Mouse (Mus musculus) bone marrow, adult 2 months (tissue): ENCODE data around the gene Zic3. TPM values are rescaled to one million over a fixed set of nuclear protein-coding genes. Genes with fewer than 3 reads are reported as not detected.

Source experiments
- H3K27ac ChIP-seq: fragments of 200-500 bp; 2 replicates; pipeline ENCODE4 v1.5.1; 2012; ENCODE audit warnings: low read depth, mild to moderate bottlenecking, control low read depth, inconsistent platforms, low read length; ENCODE audit not compliant: control insufficient read depth, poor library complexity, insufficient read depth
- H3K4me1 ChIP-seq: fragments of 200-500 bp; 2 replicates; pipeline ENCODE4 v1.6.1; 2011; ENCODE audit warnings: low read length; ENCODE audit not compliant: control insufficient read depth, insufficient read depth
- H3K4me3 ChIP-seq: fragments of 200-500 bp; replicated peaks from 2 replicates; pipeline ENCODE3; 2011; ENCODE audit warnings: mild to moderate bottlenecking, low read depth, low read length, control low read depth; ENCODE audit not compliant: control insufficient read depth
- CTCF ChIP-seq: fragments of 200-500 bp; IDR thresholded peaks from 2 replicates; pipeline ENCODE4 v1.5.1; 2011; ENCODE audit warnings: low read length, control low read depth; ENCODE audit not compliant: control insufficient read depth, insufficient read depth
- POLR2A ChIP-seq: fragments of 200-500 bp; IDR thresholded peaks from 2 replicates; pipeline ENCODE4 v1.6.1; 2011; ENCODE audit warnings: low read depth, mild to moderate bottlenecking, control low read depth, low read length, borderline replicate concordance; ENCODE audit not compliant: control insufficient read depth
- WGBS: fragments of 180-500 bp; shearing (Covaris S2); methylation state at CpG from one replicate; pipeline ENCODE4 v1.1.7; 2018; 5-methylcytosine and 5-hydroxymethylcytosine counted together
- polyA plus RNA-seq: library from polyadenylated mRNA; stranded (reverse); fragments of >200 nt; gene quantifications from 2 replicates; pipeline ENCODE4 v1.2.4, GENCODE M21; 2011; ENCODE audit warnings: low replicate concordance; ENCODE audit not compliant: missing spikeins, insufficient read depth, insufficient read length

Gene Zic3
- polyA plus RNA-seq, 1 experiment = 1.8 TPM

- 14% methylated on average over 7 of the region's 7 CpGs for WGBS
Measured at GRCm38 (mm10) chrX:58032622-58033021, 10.1 kb downstream of the Zic3 start.

DNA sequence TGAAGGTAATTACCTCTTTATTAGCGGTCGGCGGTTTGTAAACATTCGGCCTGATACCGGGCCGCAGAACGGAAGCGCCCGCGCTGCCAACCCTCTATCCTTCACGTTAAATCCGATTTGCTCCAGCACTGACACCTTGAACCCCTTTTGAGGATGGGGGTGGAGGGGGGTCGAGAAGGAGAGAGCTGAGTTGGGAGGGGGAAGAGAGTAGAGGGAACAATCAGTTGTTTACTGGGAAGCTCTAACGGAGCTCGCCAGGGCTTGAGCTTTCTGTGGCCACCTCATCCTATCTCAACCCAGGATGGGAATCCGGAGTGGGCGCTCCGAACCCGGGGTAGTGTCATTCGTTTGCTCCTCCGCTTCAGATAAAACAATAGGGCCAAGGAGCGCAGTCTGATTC is 11.0 kb downstream of the Zic3 start:
- WGBS = 10% methylated on average over 22 of the region's 22 CpGs
- TF ChIP-seq POLR2A = no peak
- no peak for TF ChIP-seq CTCF
- Histone ChIP-seq H3K4me1 (no peaks in the 10 kb centered on the region), H3K27ac (no peak overlapping the region), H3K4me3 (no peak overlapping the region)

More at GRCm38 (mm10) chrX:58032622-58033021, 10.1 kb downstream of the Zic3 start:
- no peak overlapping the region for H3K27ac ChIP-seq
- no peak overlapping the region for H3K4me3 ChIP-seq
- no peaks in the 10 kb centered on the region for H3K4me1 ChIP-seq
- TF ChIP-seq CTCF (no peak), POLR2A (no peak)

DNA sequence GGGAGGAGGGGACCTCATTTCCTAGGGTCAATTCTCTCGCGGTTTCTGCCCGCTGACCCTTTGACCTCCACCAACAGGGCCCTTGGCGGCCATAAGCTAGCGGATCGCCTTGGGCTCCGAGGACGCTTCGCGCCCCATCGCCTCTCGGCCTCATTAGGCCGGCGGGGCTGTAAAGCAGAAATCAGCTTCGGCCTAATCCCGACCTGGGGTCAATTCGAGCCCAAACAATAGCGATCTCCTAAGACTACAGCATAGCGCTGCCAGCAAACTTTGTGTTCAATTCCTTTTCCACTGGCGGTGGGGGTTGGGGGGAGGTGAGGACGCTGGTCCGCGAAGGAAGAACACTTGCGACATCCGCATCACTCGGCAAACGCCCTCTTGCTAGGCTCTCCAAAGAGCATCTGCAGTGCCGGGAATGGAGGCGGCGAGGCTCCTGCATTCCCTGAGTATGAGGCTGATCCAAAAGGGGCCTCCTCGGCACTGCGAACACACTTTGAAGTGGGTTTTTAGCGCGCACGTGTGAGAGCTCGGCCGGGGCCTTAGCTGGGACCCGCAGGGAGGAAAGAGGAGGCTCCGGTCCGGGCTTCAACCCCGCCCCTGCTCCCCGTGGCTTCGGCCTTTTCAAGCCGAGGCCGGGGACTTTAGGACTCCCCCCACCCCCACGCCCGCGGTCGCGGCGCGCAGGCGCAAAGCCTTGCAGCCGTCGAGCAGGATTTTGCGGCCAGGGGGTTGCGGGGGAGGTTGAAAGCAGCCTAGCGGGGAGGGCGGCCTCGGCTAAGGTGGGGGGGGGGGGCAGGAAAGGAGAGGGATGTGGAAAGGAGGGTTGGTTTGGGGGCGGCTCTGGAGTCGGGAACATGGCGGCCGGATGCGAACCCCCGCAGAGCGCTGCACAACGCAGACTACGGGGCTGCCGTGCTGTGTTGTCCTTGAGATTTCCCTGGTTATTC is 15.8 kb downstream of the Zic3 start:
- H3K4me1 ChIP-seq = no peaks in the 10 kb centered on the region
- TF ChIP-seq POLR2A (no peak), CTCF (no peak)
- H3K27ac ChIP-seq = no peak overlapping the region
- WGBS = 19% methylated on average over 65 of the region's 70 CpGs
- no peak overlapping the region for H3K4me3 ChIP-seq

- H3K4me1 ChIP-seq = no peaks in the 10 kb centered on the region
- no peak overlapping the region for H3K4me3 ChIP-seq
- WGBS = 35% methylated on average over 4 of the region's 4 CpGs
- H3K27ac ChIP-seq = no peak overlapping the region
- TF ChIP-seq POLR2A (no peak), CTCF (no peak)
Measured at GRCm38 (mm10) chrX:58039703-58040102, 17.2 kb downstream of the Zic3 start.

DNA sequence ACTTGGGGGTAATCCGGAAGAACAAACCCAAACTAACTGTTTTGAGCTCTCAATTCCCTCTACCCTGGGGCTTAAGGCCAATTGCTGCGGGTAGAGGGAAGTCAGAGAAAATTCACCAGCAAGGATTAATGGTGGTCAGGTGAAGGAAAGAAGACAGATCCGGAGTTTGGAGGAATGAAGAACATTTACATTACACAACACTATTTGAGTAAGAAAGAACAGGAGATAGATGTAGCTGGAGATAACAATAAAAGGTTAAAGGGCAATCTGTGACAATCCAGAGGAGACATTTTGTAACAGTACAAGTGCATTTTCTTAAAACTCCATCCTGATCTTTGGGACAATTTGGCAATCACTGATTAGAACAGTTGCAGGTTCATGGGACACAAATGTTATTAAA is 19.4 kb downstream of the Zic3 start:
- no peaks in the 10 kb centered on the region for H3K4me1 ChIP-seq
- TF ChIP-seq CTCF (no peak), POLR2A (no peak)
- WGBS = 52% methylated on average over 3 of the region's 3 CpGs
- no peak overlapping the region for H3K27ac ChIP-seq
- H3K4me3 ChIP-seq = no peak overlapping the region

GRCm38 (mm10) chrX:58042512-58042911 is 20.0 kb downstream of the Zic3 start:
- H3K4me3 ChIP-seq = no peak overlapping the region
- 74% methylated on average over 4 of the region's 4 CpGs for WGBS
- TF ChIP-seq CTCF (no peak), POLR2A (no peak)
- H3K4me1 ChIP-seq = no peaks in the 10 kb centered on the region
- no peak overlapping the region for H3K27ac ChIP-seq
